Mouse (Mus musculus): Measurements from ENCODE around the gene Tctn3. TPM values are rescaled to one million over a fixed set of nuclear protein-coding genes. Genes with fewer than 3 reads are reported as not detected.

The Tctn3 gene
- 11.6 and 12.7 TPM in 2 replicates for polyA plus RNA-seq (2015; fragmentation: Nextera tagmentation; extraction: Ambion mirVana)

- H3K36me3 ChIP-seq (ENCODE audit: poor library complexity, severe bottlenecking) = peaks cover 23% of the 10 kb centered on the region
- peak within 1 kb of the TSS; percentile 78 for H3K9ac ChIP-seq
- H3K4me2 ChIP-seq = peak within 1 kb of the TSS; percentile 86
- peaks cover 14% of the 10 kb centered on the region for H3K4me1 ChIP-seq
- H3K4me3 ChIP-seq = peak within 1 kb of the TSS; percentile 86
- ATAC-seq = peak; percentile 100
- no peak within 1 kb of the TSS for H3K27ac ChIP-seq
- H3K27me3 ChIP-seq = no peaks in the 10 kb centered on the region
- H3K9me3 ChIP-seq (replicated peaks) = no peaks in the 10 kb centered on the region
- WGBS = under 1% methylated on average over 45 of the region's 45 CpGs
These were observed at the start of gene Tctn3, which contains the start of gene Entpd1 for GRCm38 (mm10) chr19:40611830-40612506. Gene Tctn3, minus strand, starts transcription at chr19:40612233. Gene Entpd1, plus strand, starts transcription at chr19:40612366.

GRCm38 (mm10) chr19:40661108-40661507, 49.1 kb upstream of the Tctn3 start:
- Histone ChIP-seq H3K9me3 (replicated peaks) (no peaks in the 10 kb centered on the region), H3K4me2 (peak overlapping the region; percentile 62), H3K9ac (peak overlapping the region; percentile 64), H3K4me1 (peaks cover 42% of the 10 kb centered on the region), H3K36me3 (ENCODE audit: poor library complexity, severe bottlenecking) (no peaks in the 10 kb centered on the region), H3K4me3 (peak overlapping the region; percentile 43), H3K27me3 (no peaks in the 10 kb centered on the region), H3K27ac (peak overlapping the region; percentile 89)
- ATAC-seq = no peak
- 81% methylated on average over 2 of the region's 2 CpGs for WGBS

- ATAC-seq = peak; percentile 57
- Histone ChIP-seq H3K27ac (peak overlapping the region; percentile 89), H3K9ac (peak overlapping the region; percentile 64), H3K27me3 (no peaks in the 10 kb centered on the region), H3K4me3 (peak overlapping the region; percentile 43), H3K4me2 (peak overlapping the region; percentile 62), H3K36me3 (ENCODE audit: poor library complexity, severe bottlenecking) (no peaks in the 10 kb centered on the region), H3K4me1 (peaks cover 42% of the 10 kb centered on the region), H3K9me3 (replicated peaks) (no peaks in the 10 kb centered on the region)
- 9% methylated on average over 9 of the region's 9 CpGs for WGBS
These were observed 48.5 kb upstream of the Tctn3 start for GRCm38 (mm10) chr19:40660510-40660909.

- peaks cover 42% of the 10 kb centered on the region for H3K4me1 ChIP-seq
- 2% methylated on average over 16 of the region's 16 CpGs for WGBS
- ATAC-seq = peak; percentile 90
- no peaks in the 10 kb centered on the region for H3K36me3 ChIP-seq (ENCODE audit: poor library complexity, severe bottlenecking)
- H3K27ac ChIP-seq = peak overlapping the region; percentile 89
- peak overlapping the region; percentile 43 for H3K4me3 ChIP-seq
- no peaks in the 10 kb centered on the region for H3K27me3 ChIP-seq
- peak overlapping the region; percentile 64 for H3K9ac ChIP-seq
- no peaks in the 10 kb centered on the region for H3K9me3 ChIP-seq (replicated peaks)
- H3K4me2 ChIP-seq = peak overlapping the region; percentile 62
These were observed 47.8 kb upstream of the Tctn3 start for GRCm38 (mm10) chr19:40659651-40660478.

GRCm38 (mm10) chr19:40658935-40659334, 46.9 kb upstream of the Tctn3 start:
- Histone ChIP-seq H3K4me1 (peaks cover 42% of the 10 kb centered on the region), H3K9ac (no peak overlapping the region; the same call in 1 of the 2 replicates), H3K36me3 (ENCODE audit: poor library complexity, severe bottlenecking) (no peaks in the 10 kb centered on the region), H3K27ac (no peak overlapping the region), H3K27me3 (no peaks in the 10 kb centered on the region), H3K4me2 (peak overlapping the region; percentile 62), H3K4me3 (no peak overlapping the region), H3K9me3 (replicated peaks) (no peaks in the 10 kb centered on the region)
- WGBS = 59% methylated on average over 5 of the region's 5 CpGs
- no peak for ATAC-seq

GRCm38 (mm10) chr19:40658281-40658680, 46.2 kb upstream of the Tctn3 start:
- no peak overlapping the region for H3K4me3 ChIP-seq
- H3K9me3 ChIP-seq (replicated peaks) = no peaks in the 10 kb centered on the region
- WGBS = 73% methylated on average over 6 of the region's 6 CpGs
- no peak overlapping the region for H3K27ac ChIP-seq
- peaks cover 38% of the 10 kb centered on the region for H3K4me1 ChIP-seq
- H3K9ac ChIP-seq = no peak overlapping the region
- no peaks in the 10 kb centered on the region for H3K27me3 ChIP-seq
- ATAC-seq = no peak
- no peaks in the 10 kb centered on the region for H3K36me3 ChIP-seq (ENCODE audit: poor library complexity, severe bottlenecking)
- no peak overlapping the region for H3K4me2 ChIP-seq

GRCm38 (mm10) chr19:40656207-40656606, 44.2 kb upstream of the Tctn3 start:
- Histone ChIP-seq H3K9me3 (replicated peaks) (no peaks in the 10 kb centered on the region), H3K36me3 (ENCODE audit: poor library complexity, severe bottlenecking) (no peaks in the 10 kb centered on the region), H3K27me3 (no peaks in the 10 kb centered on the region), H3K27ac (no peak overlapping the region), H3K9ac (no peak overlapping the region), H3K4me1 (peaks cover 26% of the 10 kb centered on the region), H3K4me2 (no peak overlapping the region), H3K4me3 (no peak overlapping the region)
- WGBS = 85% methylated on average over 5 of the region's 5 CpGs
- no peak for ATAC-seq

- H3K4me1 ChIP-seq = no peaks in the 10 kb centered on the region
- 87% methylated on average over 5 of the region's 5 CpGs for WGBS
These were observed 38.1 kb upstream of the Tctn3 start for GRCm38 (mm10) chr19:40650090-40650489.

GRCm38 (mm10) chr19:40647319-40648158, 35.5 kb upstream of the Tctn3 start:
- H3K36me3 ChIP-seq (ENCODE audit: poor library complexity, severe bottlenecking) = no peaks in the 10 kb centered on the region
- no peaks in the 10 kb centered on the region for H3K9me3 ChIP-seq (replicated peaks)
- no peak overlapping the region; the same call in 1 of the 2 replicates for H3K27ac ChIP-seq
- WGBS = 68% methylated on average over 9 of the region's 9 CpGs
- H3K4me3 ChIP-seq = no peak overlapping the region
- no peak for ATAC-seq
- H3K27me3 ChIP-seq = no peaks in the 10 kb centered on the region
- no peaks in the 10 kb centered on the region for H3K4me1 ChIP-seq
- H3K4me2 ChIP-seq = no peak overlapping the region
- no peak overlapping the region for H3K9ac ChIP-seq

More at GRCm38 (mm10) chr19:40650090-40650489, 38.1 kb upstream of the Tctn3 start:
- H3K27me3 ChIP-seq = no peaks in the 10 kb centered on the region
- no peaks in the 10 kb centered on the region for H3K9me3 ChIP-seq (replicated peaks)
- no peak overlapping the region for H3K27ac ChIP-seq
- no peak overlapping the region for H3K4me3 ChIP-seq
- H3K36me3 ChIP-seq (ENCODE audit: poor library complexity, severe bottlenecking) = no peaks in the 10 kb centered on the region
- no peak overlapping the region for H3K4me2 ChIP-seq
- no peak for ATAC-seq
- no peak overlapping the region for H3K9ac ChIP-seq

GRCm38 (mm10) chr19:40646379-40646778, 34.3 kb upstream of the Tctn3 start:
- 73% methylated on average over 6 of the region's 6 CpGs for WGBS
- H3K4me2 ChIP-seq = no peak overlapping the region
- H3K27me3 ChIP-seq = no peaks in the 10 kb centered on the region
- no peak overlapping the region for H3K4me3 ChIP-seq
- no peak overlapping the region for H3K27ac ChIP-seq
- H3K9me3 ChIP-seq (replicated peaks) = no peaks in the 10 kb centered on the region
- no peaks in the 10 kb centered on the region for H3K4me1 ChIP-seq
- H3K9ac ChIP-seq = no peak overlapping the region
- H3K36me3 ChIP-seq (ENCODE audit: poor library complexity, severe bottlenecking) = no peaks in the 10 kb centered on the region
- ATAC-seq = no peak

GRCm38 (mm10) chr19:40643846-40644245, 31.8 kb upstream of the Tctn3 start:
- WGBS = 88% methylated on average over 1 of the region's 1 CpGs
- no peak overlapping the region for H3K27ac ChIP-seq
- H3K36me3 ChIP-seq (ENCODE audit: poor library complexity, severe bottlenecking) = no peaks in the 10 kb centered on the region
- H3K27me3 ChIP-seq = no peaks in the 10 kb centered on the region
- H3K4me2 ChIP-seq = no peak overlapping the region
- H3K9ac ChIP-seq = no peak overlapping the region
- no peaks in the 10 kb centered on the region for H3K4me1 ChIP-seq
- no peak for ATAC-seq
- no peak overlapping the region for H3K4me3 ChIP-seq
- H3K9me3 ChIP-seq (replicated peaks) = no peaks in the 10 kb centered on the region
